Mouse (Mus musculus) T-cell, adult 2 months (primary cell): ENCODE measurements around the gene Alk.
A peak's percentile ranks its signal among the peaks of the same experiment; 100 is the strongest.

Experiments
- DNase-seq: peaks from one replicate; pipeline ENCODE4 v3.0.0; 2022; ENCODE audit warnings: low spot score

Alk gene

DNA sequence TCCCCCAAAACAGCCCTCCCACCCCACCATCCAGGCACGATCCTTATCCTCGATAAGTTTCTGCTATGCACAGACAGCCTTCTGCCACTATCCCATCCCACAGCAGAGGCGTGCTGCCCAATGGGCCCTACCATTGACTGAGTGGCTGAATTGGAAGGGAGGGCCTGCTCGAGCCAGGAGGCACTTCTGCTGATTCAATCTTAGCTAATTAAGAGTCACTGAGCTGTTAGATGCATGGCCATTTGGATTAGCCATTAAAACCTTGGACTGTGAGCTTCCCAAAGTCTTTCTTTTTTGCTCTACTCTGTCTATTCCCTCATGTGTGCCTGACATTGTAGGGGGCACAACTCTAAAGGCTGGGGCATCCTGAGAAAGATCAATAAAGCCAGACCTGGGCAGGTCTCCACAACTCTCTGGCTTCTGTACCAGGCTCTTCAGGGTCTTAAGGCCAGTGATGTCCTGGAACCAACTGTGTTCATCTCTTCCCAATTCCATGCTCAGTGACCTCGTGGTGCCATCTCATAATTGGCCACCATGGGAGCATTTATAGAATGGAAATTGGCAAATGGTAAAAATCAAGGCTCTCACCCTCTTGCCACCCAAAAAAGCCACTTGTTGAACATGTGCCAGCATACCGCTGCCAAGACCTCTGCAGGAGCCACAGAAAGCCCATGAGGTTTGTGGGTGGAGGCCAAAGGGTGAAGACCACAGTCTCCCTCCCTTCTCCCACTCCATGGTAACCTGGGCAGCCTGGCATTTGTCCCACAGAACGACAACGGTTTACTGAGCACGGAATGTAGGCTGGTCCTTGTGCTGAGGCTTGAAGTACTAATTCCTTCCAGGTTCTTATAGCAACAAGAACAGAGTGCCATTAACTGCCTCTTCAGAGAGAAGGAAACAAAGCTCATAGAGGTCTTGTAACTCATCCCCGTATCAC, 582.4 kb downstream of the Alk start:
- DNase-seq: no peak

DNA sequence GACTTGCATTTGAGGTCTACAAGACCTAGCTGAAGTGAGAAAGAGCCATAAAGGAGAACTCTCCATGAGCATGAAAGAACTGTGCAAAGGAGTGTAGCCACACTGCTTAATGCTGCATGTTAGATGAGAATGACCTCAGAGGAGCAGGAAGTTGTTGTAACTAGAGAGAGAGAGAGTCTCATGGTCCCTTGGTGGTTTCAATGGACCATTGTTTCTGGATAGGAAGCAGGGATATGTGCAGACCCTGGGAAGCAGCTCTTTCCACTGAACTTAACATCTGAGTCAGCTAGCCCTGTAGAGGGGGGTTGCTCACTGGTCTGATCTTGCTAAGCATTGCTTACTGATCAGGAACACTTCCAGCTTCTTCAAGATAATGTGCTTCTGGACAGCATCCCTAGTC, 587.1 kb downstream of the Alk start:
- no peak for DNase-seq

DNA sequence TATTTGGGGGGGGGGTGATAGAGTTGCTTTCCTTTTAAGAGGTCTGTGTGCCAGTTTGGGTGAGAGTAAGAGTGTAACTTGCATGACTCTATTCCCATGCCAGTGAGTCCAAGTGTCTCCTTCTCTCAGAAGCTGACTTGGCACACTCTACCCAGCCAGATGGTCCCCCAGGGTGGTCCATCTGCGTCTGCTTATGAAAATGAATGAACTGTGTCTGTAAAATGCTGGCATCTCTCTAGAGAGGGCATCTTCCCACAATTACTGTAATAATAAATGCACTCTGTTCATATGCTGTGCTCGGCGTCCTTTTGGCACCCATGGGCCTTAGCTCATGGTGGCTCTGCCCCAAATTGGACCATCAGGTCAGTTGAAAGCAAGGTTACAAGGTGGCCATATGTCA, 589.2 kb downstream of the Alk start:
- DNase-seq: no peak

DNA sequence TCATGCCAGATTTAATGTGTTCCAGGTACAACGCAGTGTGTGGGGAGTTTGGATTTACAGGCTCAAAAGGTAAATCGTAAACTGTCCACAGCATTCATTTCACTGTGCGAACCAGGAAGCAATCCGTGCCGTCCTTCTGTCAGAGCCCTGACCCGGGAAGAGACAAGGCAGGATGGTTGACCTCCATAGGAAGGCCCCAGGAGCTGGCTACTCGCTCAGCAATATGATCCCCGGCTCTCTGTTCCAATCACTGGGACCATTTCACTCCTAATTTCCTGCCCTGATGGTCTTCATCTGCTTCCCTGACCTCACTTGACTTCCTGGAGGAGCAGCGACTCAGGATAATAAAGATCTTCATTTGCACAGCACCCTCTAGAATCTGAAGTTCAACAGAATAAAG, 591.7 kb downstream of the Alk start:
- no peak for DNase-seq

DNA sequence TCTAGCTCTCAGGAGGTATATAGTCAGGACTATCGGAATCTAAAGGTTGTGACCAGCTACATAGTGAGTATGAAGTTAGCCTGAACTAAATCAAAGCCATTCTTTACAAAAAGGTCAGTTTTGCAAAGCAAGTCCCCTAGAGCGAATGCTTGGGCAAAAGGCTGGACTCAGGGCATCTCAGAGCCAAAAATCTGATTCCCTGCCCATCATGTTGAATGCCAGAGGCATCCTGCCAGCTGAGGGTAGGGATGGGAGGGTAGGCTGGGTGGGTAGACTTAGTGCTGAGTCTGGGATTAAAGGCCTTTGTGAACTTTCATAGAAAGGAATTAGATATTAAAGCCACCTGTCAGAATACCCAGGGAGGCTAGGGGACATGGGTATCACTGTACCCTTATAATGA, 594.6 kb downstream of the Alk start:
- DNase-seq: no peak

DNA sequence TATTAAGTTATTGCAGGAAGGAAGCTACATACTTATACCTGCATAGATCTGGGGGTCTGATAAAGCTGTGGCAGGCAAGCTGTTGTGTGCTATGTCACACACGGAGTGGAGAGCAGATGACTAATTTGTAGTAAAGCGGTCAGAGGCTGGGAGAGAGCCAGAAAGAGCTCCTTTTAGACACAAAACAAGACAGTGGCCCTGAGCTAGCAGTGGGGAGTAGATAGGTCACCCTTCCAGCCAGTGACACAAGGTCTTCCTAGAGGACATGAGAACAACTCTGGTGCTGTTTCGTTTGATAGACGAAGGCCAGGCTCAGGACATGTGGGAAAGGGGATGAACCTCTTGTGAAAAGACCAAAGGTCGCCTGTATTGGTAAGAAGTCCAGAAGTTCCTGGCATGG, 596.0 kb downstream of the Alk start:
- DNase-seq: no peak

DNA sequence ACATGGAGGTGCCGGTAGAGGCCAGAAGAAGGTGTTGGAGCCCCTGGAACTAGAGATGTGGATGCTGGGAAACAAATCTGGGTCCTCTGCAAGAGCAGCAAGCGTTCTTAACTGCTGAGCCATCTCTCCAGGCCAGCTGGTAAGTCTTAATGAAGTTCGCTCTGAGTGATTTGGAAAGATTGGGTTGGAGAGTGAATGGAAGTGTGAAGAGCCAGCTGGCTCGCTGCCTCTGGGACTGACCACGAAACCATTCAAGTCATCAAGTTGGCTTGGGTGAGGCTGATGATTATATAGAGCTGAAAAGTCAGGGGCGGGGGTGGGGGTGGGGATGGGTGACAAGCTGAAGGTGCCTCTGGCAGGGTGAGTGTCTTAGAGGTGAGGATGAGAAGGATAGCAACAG, 599.1 kb downstream of the Alk start:
- DNase-seq: no peak

DNA sequence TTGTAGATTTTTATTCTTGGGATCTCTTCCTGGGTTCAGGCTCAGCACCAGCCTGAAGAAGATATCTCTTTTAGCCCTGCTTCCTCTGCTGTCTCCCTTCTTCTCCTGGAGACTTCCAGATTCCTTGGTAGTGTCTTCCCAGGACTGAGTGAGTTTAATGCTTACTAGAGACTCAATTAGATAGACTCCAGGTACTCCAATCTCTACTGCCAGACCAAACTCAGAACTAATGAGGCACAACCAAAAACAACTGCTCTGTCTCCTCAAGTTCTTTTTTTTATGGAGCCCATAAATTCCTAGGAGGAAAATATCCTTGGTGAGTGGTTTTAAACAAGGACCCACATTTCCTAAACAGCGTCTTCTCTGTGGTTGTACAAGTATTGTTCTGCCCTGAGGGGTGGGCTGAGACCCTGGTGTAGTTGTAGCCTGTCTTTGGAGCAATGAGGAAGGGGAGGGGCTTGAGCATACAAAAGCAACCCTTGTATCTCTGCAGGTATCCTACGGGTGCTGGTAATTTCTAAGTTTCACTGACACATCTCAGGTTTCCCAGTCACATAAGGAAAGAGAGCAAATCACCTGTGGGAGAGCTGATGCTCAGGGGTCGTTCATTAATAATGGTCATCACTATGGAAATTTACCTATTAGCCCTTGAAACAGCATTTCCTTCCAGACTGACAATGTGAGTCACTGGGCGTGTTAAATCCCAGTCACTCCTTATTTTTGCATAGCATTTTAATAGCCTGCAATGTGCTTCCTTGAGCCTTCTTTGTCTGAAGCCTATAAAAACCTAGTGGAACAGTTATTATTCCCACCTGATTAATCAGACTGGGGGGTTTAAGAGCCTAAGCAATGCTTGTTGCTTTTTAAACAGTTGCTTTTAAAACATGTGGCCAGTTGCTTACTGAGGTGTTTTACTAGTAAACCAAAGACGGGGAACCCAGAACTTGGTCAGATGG, 604.6 kb downstream of the Alk start:
- no peak for DNase-seq

DNA sequence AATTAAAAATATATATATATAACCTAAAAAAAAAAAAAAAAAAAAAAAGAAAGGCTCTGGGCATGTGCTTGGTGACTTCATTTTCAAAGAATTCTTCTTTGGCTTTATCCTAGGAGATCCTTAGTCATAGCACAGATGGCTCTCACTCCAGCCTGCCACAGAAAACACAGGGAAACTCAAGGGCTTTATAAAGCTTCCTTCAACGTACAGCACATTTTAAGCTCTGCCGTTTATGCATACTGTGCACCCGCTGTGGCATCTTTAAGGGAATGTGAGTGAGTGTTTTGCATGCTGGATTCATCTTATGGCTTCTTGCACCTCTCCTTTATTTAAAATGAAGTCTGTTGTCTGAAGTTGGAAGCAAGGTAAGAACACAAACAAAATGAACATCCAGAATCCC, 606.7 kb downstream of the Alk start:
- DNase-seq: no peak

DNA sequence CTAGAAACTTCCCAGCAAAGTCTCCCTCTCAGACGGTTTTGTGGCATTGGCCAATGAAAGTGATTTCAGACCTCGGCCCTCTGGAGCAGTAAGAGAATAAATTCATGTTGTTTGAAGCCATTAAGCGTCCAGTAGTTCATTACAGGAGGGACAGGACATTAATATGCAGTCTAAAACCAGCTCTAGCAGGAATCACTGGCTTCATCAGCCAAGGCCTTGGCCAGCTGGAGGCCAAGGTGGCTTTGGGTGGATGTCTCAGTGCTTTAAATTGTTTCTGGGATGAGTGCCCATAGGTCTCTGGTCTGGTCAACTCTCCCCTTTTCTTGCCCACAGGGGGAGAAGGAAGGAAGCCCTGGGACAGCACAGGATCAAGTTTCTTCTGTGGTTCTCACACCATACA, 608.9 kb downstream of the Alk start:
- no peak for DNase-seq

DNA sequence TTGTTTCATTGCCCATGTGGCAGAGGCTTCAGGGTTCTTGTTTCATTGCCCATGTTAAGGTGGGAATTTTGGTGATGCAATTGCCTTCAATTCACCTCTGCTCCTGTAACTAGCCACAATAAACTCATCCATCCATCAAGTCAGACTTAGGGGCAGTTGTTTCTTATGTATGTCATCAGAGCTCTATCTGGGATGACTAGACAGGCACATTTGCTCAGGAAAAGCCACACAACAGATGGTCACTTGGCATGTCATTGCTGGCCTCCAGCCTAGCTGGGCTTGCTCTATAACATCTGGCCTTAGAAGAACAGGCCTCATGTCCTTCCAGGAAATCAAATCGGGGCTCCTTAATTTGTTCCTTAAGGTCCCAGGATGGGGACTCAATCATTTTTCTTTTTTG, 610.3 kb downstream of the Alk start:
- no peak for DNase-seq

DNA sequence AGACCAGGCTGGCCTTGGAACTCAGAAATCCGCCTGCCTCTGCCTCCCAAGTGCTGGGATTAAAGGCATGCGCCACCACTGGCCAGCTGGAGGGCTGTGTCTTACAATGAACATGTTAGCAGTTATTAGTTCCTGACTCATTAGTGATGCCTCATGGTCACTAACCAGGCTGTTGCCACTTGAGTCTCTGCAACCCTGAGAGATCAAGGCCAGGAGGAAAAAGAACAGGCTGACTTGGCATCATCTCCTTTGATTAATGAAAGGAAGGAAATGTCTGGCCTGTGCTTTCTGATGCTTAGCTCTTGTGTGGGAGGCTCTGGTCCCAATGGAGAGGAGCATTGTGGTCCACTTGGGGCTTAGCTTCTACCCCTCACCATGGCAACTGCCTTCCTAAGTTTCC, 611.4 kb downstream of the Alk start:
- DNase-seq: no peak

DNA sequence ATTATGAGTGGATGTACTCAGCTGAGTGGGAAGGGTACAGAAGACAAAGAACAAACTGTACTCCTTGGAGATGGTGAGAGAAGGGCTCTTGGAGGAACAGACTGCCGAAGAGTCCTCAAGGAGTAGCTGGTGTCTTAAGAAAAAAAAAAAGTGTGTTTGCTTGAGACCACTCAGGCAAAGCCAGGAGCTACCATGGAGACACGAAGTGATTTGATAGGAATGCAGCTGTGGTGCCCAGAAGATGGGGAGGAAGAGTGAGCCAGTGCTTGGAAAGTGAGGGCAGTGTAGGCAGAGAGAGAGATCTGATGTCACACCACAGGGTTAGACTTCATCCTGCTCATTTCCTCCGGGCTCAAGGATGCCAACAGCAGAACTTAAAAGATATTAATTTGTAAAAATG, 613.2 kb downstream of the Alk start:
- DNase-seq: no peak

DNA sequence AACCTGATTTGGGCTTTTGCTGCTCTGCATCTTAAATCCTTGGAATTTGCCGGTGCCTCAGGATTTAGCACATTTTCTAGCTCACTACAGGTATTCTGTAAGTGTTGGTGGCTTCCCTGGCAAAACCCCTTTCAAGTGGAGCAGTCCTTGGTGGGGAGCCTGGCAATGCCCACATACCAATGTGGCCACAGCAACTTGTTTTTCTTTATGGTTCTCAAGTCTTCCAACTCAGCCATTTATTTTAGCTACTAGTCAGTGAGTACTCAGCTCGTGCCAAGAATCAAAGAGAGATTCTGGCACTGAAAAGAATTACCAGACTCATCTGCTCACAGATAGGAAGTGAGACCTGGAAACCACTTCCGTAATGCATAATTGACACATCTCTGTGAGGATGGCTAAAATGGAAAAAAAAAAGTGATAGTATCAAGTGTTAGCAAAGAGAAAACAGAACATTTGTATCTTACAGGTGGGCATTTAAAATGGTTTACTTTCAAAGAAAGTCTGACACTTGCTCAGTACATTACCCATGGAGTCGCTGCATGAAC, 614.2 kb downstream of the Alk start:
- DNase-seq: peak; percentile 12

DNA sequence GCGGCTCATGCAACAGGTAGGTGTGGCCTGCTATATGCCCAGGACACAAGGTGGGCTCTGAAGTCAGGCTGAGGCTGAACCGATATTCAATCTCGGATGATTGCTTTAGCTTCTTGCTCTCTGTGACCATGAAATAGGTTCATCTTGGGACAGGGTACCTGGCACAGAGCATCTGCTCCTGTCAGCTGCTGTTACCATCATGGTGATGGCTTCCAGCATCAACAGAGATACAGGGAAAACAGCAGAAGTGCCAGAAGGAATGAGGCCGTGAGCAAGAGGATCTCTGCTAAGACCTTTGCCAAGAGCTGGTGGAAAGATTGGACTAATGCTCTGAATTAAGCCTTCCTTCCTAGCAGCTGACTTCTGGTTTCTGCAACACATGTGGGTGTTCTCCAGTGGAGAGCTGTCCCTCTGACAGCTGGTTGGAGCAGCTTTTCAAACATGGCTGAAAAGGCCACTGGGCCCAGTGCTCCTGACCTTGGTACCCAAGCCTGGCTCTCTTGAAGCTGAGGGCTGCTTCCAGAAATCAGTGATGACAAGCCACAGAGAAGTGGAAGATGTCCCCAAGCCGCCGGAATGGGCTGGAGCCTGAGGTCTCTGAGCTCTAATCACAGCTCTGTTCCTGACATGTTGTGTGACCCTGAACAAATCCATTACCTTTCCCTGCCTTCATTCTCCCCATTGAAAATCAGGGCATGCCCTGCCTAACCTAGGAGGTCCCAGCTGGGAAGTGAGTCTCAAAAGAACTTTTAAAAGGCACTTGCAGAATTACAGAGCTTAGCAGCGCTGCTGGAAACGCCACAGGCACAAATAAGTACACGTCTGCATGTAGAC, 615.5 kb downstream of the Alk start:
- no peak for DNase-seq

DNA sequence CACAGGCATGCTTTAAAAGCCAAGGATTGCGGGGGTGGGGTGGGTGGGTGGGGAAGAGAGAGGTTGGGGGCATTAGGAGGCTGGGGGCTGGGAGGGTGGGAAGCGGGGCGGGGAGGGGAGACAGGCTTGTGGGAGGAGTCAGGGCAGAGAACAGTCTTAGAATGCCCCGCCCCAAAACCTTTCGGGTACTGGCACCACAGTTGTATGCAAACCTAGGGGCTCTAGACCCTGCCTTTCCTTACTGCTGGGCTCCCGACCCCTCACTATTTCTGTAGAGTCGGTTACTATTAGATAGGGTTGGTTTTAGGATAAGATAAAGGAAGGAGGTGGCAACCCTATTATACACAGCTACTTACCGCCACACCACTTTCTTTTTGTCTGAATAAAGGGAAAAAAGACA, 617.4 kb downstream of the Alk start:
- no peak for DNase-seq

DNA sequence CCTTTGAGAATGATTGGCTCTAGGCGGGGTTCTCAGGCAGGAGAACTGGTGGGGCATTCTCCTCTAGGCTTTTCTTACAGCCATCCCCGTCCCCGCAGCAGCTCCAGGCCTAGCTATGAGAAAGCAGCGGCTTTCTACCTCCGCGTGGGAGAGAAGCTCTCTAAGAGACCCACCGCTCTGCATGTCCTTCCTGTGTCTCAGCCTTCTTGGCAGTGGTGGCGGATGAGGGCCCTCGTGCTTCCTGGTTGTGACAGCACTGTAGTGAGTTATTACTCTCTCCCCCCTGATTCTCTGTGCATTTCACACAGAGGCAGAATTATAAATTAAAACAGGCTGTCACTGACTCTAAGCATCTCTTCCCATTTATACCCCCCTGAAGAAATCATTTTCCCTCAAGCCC, 618.0 kb downstream of the Alk start:
- peak; percentile 41 for DNase-seq

DNA sequence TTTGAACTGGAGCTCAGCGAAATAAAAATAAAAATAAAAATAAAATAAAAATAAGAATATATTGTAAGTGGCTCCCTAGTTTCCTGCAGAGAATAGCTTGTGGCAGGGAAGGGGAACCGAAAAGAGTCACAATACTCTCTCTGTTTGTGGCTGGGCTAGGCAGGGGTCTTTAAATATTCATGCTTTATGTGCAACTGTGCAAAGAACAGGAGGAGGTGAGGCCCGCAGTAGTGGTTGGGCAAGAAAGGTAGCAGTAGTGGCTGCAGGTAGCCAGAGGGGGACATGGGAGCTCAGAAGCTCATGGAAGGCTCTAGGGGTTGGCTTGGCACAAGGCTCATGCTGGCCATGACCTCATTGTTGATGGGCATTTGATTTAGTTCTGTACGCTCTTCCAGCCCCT, 623.2 kb downstream of the Alk start:
- no peak for DNase-seq

DNA sequence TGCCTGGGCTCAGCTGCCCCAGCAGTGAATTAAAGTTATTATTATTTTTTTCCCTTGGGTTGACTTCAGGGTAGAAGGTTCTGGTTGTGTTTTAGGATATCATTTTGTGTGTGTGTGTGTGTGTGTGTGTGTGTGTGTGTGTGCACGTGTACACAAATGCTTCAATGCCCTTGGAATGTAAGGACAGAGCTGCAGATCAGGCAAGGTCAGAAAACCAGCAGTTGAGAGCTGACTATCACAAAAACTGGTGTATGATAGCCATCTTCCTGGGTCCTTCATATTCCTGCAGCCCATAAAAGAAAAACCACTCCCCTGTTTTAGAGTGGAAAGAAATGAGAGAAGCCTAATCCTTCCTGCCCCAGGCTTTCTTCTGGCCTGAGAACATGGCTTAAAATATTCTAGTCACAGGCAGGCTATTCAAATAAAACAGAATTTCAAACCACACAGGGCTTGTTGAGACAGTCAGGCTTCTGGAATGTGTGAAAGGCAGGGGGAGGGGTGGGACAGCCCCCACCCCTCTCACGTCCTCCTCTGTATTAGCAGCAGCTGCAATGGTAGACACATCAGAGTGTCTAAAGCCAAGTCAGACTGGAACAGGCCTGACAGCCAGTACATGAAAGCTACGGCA, 623.8 kb downstream of the Alk start:
- no peak for DNase-seq

DNA sequence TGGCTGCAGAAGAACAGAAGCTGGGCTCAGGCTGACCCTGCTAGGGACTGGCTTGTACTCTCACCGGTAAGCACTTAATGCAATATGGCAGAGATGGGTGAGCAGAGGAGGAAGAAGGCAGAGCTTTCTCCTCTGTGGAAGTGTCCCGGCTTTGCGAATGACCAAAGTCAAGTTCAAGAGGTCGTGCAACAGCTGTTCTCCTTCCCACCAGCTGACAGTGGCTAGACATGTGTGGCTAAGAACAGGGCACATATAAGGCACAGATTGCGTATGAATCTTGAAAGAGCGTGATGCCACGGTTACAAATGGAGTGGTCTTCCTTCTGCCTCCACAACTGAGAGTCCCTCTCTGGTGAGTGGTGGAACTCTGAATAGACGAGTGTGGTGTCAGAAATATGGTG, 625.3 kb downstream of the Alk start:
- DNase-seq: no peak

DNA sequence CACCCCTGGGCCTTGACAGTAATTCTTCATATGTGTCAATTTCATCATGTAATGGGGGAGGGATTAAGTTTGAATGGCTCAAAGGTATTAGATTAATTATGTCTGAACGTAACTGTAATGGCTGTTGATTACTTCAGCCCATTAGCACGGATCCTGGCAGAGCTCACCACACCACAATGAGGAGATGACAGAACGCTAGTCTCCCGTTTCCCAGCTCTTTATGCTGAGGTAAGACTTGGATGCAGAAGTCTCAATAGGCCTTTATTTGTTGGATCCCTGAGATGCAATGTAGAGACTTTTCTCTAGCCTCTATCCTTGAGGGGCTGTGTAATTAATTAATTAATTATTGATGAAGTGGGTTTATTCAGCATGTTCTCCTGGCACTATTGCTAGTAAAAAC, 627.8 kb downstream of the Alk start:
- DNase-seq: no peak
